Mouse (Mus musculus): ENCODE data around the gene Tnfrsf22.
"Not testable (repeated sequence)": the region's sequence is repeated elsewhere in the genome, so short reads cannot be mapped to it uniquely, and the experiment has no call there.

Gene Tnfrsf22
- long read RNA-seq, experiment 1, full-length matches to known transcripts: 1 of 1 reads
- long read RNA-seq, experiment 1, partial matches to known transcripts: 0 of 1 reads
- long read RNA-seq, experiment 1, other reads (novel, unspliced or antisense): 0 of 1 reads
- long read RNA-seq, experiment 2: 0 reads

DNA sequence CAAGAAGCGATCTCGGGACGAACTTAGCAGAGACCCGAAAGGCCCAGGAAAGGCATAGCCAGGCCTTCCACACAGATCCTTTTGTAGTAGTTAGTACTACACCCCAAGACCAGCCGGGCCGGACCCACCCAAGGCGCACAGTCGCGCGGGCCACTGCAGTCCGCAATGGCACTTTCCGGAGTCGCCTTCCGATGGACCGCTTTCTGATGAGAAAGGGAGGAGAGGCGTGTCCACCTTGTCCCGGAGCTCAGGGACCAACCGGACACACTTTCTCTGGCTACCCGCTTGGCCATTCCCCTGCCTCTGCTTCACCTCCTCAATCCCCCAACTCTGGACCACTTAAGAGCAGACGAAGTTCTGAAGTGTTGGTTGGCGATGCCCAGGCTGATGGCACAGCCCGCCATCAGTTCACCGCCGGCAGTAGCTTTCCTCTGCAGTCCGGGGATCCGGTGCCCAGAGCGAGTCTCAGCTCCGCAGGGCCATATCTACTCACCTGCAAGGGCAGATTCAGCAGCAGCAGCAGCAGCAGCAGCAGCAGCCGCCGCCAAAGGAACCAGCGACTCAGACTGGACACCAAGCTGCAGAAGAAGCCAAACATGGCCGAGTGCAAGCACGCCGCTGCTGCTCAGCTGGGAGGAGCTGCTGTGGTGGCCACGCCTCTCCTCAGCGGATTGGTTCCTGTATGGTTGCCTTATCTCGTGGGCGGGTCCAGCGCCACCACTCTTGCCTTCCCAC, at the start of gene Tnfrsf22:
Gene Tnfrsf22 (minus strand): TSS at position 628 of the 735 bp plus-strand sequence.
- intact Hi-C loops (cut with DNase I): no loop called here

- intact Hi-C loops (cut with DNase I): no loop called here
Measured at GRCm38 (mm10) chr7:143696140-143696539, 46.7 kb upstream of the Tnfrsf22 start.

- intact Hi-C loops (cut with DNase I): loop anchor here (1.0 kb wide), 1 partner anchor 110 kb away; no protein-coding TSS in a partner anchor
Measured at GRCm38 (mm10) chr7:143694550-143694949, 45.1 kb upstream of the Tnfrsf22 start.

GRCm38 (mm10) chr7:143692746-143693510, 43.5 kb upstream of the Tnfrsf22 start:
- intact Hi-C loops (cut with DNase I): no loop called here

DNA sequence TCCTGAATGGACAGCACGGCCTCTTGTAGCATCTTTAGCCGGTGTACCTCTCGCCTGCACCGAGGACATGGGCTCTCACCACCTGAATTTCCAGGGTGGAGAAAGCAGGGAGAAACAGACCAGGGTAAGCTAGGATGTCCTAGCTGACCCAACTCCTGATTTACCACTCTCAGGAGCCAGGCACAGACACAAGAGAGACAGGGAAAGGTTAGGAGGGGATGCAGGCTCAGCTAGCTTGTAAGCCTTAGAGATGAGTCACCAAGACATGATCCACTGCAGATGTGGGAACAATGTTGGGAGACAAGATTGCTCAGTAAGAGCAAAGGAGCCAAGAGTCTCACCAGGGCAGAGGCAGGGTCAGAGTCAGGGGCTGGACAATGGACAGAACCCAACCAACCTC, 42.4 kb upstream of the Tnfrsf22 start:
- intact Hi-C loops (cut with DNase I): no loop called here

DNA sequence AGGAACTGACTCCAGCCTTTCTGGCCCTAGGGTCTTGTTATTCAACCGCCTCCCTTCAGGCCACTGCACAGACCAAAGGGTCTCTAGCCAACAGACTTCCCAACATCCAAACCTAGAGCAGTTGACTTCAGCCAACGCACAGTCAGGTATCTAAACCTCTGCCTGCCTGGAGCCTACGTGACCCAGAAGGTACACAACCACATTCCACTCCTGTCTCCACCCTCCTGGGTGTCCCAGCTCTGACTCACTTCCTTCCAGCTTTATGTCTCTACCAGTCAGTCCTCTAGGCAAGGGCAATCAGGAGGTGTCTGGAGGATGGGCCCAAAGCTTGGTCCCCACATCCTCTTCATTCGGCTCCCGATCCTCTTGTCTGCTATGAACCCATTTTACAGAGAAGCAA, 41.7 kb upstream of the Tnfrsf22 start:
- intact Hi-C loops (cut with DNase I): no loop called here

DNA sequence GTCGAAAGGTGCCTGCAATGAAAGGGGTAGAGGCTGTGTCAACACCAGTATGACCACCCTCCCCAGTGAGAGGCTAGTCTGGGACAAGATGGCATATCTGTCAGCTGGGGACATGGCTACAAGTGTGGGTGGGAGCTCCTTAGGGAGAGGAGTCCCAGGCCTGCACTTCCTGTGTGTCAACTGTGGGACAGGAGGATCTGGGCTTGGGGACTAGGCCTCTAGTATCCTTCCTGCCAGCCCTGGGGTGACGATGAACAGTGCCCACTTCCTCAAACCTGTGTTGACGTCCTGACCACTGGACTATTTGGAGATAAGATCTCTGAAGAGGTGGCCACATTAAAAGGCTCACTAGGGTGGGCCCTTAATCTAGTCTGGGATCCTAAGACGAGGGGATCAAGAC, 40.5 kb upstream of the Tnfrsf22 start:
- intact Hi-C loops (cut with DNase I): no loop called here

- intact Hi-C loops (cut with DNase I): no loop called here
Measured at GRCm38 (mm10) chr7:143689481-143689880, 40.0 kb upstream of the Tnfrsf22 start.

GRCm38 (mm10) chr7:143686676-143687075, 37.2 kb upstream of the Tnfrsf22 start:
- intact Hi-C loops (cut with DNase I): loop anchor here (2.0 kb wide), 1 partner anchor 34 kb away; no protein-coding TSS in a partner anchor

GRCm38 (mm10) chr7:143686191-143686590, 36.7 kb upstream of the Tnfrsf22 start:
- intact Hi-C loops (cut with DNase I): loop anchor here (2.0 kb wide), 1 partner anchor 33 kb away; no protein-coding TSS in a partner anchor

GRCm38 (mm10) chr7:143685359-143686067, 36.1 kb upstream of the Tnfrsf22 start, which contains the start of gene Tnfrsf23:
Gene Tnfrsf23, minus strand, starts transcription at chr7:143685872.
- intact Hi-C loops (cut with DNase I): loop anchor here (2.0 kb wide), 1 partner anchor 33 kb away; no protein-coding TSS in a partner anchor

DNA sequence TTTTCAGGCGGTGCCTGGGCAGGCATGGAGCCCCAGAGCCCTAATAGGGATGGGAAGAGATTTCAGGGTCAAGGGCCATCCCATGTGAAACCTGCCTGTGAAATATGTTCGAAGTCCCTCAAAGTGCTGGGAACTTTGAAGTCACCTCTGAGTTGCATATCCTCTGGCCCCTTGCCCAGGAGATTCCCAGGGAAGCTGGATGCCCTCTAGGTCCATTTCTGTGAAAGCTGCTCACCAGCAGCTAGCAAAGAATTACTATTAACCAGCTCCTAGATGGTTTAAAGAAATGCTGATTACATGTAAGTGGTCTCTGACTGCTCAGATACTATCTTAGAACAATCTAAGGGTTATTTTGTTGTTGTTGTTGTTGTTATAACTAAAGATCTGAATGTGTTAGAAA, 35.1 kb upstream of the Tnfrsf22 start:
- intact Hi-C loops (cut with DNase I): loop anchor here (5.0 kb wide), 1 partner anchor 42 kb away; no protein-coding TSS in a partner anchor

- intact Hi-C loops (cut with DNase I): loop anchor here (5.0 kb wide), 1 partner anchor 39 kb away; no protein-coding TSS in a partner anchor
Measured at GRCm38 (mm10) chr7:143681566-143681965, 32.1 kb upstream of the Tnfrsf22 start.

- intact Hi-C loops (cut with DNase I): loop anchor here (5.0 kb wide), 1 partner anchor 39 kb away; no protein-coding TSS in a partner anchor
Measured at GRCm38 (mm10) chr7:143680836-143681235, 31.4 kb upstream of the Tnfrsf22 start.

GRCm38 (mm10) chr7:143679650-143680049, 30.2 kb upstream of the Tnfrsf22 start:
- intact Hi-C loops (cut with DNase I): loop anchor here (5.0 kb wide), 1 partner anchor 37 kb away; no protein-coding TSS in a partner anchor

DNA sequence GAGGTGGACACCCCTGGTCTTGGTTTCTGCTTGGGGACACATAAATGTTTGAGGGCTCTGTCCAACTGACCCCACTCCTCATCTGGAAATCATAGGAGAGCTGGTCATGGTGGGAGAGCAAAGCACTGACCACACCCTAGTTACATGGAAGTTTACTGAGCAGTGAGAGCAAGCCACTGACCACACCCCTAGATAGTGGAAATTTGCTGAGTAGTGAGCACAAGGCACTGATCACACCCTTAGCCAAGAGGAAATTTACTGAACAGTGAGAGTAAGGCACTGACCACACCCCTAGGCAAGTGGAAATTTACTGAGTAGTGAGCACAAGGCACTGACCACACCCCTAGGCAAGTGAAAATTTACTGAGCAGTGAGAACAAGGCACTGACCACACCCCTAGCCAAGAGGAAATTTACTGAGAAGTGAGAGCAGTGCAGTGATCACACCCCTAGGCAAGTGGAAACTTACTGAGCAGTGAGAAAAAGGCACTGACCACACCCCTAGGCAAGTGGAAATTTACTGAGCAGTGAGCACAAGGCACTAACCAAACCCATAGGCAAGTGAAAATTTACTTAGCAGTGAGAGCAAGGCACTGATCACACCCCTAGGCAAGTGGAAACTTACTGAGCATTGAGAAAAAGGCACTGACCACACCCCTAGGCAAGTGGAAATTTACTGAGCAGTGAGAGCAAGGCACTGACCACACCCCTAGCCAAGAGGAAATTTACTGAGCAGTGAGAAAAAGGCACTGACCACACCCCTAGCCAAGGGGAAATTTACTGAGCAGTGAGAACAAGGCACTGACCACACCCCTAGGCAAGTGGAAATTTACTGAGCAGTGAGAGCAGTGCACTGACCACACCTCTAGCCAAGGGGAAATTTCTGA, 17.2 kb upstream of the Tnfrsf22 start:
- intact Hi-C loops (cut with DNase I): no loop called here

GRCm38 (mm10) chr7:143663470-143663869, 14.0 kb upstream of the Tnfrsf22 start:
- intact Hi-C loops (cut with DNase I): no loop called here

- intact Hi-C loops (cut with DNase I): no loop called here
Measured at GRCm38 (mm10) chr7:143660797-143661196, 11.3 kb upstream of the Tnfrsf22 start.

- intact Hi-C loops (cut with DNase I): not testable (repeated sequence)
Measured at GRCm38 (mm10) chr7:143649769-143650346, 397 bp upstream of the Tnfrsf22 start.
